Mouse (Mus musculus): ENCODE measurements around the gene Sorcs2. TPM values are rescaled to one million over a fixed set of nuclear protein-coding genes. Genes with fewer than 3 reads are reported as not detected.
A peak's percentile ranks its signal among the peaks of the same experiment; 100 is the strongest.

Sorcs2 gene
- 10 to 100 TPM; 15.6 to 16.0 TPM for total RNA-seq (2021)
- long read RNA-seq, experiment 1, full-length matches to known transcripts = 4 of 19 reads
- long read RNA-seq, experiment 1, partial matches to known transcripts = 7 of 19 reads
- long read RNA-seq, experiment 1, other reads (novel, unspliced or antisense) = 8 of 19 reads
- long read RNA-seq, experiment 2, full-length matches to known transcripts = 6 of 17 reads
- long read RNA-seq, experiment 2, partial matches to known transcripts = 5 of 17 reads
- long read RNA-seq, experiment 2, other reads (novel, unspliced or antisense) = 6 of 17 reads

DNA sequence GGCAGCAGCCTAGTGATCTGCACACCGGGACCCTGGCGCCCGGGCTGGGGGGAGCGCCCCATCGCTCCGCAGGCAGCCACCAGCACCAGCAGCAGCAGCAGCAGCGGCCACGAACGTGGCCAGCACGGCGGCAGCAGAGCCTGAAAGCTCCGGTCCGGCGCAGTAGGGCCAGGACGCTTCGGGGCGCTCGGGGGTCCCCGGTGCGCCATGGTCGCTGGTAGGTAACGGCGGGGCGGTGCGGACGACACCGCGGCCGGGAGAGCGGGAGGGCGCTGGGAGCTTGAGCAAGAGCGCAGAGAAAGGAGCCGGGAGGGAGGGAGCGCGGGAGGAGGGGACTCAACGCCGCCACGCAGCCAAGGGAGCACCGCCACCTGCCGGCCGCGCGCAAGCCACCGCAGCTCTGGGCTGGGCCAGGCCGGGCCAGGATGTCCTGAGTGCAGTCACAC is at the start of gene Sorcs2:
Sorcs2 (minus strand) TSS at position 303 of the 446 bp plus-strand sequence.
- DNase-seq = peak; percentile 91

DNA sequence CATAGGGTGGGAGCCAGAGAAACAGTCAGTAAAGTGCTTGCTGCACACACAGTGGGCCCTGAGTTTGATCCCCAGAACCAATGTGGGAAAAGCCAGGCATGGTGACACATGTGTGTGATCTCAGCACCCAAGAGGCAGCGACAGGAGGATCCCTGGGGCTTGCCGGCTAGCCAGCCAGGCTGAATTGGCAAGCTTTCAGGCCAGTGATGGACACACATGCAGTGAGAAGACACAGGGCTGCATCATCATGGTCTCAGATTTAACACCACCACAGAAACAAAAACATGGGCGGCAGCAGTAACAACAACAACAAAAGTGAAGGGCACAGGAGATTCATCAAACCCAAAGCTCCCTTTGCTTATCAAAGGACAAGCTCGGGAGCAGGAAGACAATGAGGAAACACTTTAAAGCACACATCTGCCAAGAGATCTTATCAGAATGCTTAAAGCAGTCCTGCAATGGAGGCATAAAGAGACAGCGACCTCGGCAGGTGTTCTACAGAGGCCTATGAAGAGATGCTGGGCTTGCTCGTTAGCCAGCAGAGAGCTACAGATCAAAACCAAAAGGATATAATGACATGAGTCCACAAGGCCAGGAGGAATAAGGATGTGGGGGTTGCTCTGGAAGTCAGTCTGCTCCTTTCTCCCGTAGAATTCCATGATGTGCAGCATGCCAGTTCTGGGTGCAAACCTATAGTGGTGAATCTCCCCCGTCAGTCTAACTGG is 48.4 kb upstream of the Sorcs2 start:
- DNase-seq = no peak

DNA sequence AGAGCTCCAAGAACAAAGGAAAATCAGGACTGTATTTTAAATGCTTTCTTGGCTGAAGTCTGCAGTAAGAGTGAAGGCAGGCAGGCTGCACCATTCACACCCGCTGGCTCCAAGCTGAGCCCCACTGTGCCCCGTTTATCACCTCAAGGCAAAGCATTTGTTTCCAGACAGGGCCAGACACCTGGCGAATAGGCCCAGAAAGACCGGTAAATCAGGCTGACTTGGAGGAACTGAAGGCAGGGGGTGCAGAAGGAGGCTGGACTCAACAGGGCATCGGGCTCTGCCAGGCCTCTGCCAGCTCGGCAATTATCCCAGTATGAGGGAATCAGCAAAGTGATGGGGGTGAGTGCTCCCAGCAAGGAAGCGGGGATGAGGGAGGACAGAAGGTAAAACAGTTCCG is 47.1 kb upstream of the Sorcs2 start:
- no peak for DNase-seq

GRCm38 (mm10) chr5:36444611-36445010 is 46.7 kb upstream of the Sorcs2 start:
- DNase-seq = no peak

DNA sequence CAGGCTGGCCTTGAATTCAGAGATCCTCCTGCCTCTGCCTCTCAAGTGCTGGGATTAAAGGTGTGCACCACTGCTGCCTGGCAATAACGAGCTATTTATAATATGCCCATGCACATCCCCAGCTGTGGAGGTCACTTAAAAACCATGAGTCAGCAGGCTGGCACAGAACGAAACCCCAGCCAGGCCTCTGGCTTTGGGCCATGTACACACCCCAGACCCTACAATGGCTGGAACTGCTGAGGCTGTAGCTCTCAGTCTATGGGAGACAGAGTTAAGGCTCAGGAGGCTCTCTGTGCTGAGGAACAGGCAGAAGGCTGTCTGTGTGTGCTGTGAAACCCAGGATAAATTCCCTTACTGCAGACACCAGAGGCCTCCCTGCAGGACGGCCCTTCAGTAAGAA is 42.8 kb upstream of the Sorcs2 start:
- no peak for DNase-seq

GRCm38 (mm10) chr5:36436858-36437257 is 38.9 kb upstream of the Sorcs2 start:
- no peak for DNase-seq

DNA sequence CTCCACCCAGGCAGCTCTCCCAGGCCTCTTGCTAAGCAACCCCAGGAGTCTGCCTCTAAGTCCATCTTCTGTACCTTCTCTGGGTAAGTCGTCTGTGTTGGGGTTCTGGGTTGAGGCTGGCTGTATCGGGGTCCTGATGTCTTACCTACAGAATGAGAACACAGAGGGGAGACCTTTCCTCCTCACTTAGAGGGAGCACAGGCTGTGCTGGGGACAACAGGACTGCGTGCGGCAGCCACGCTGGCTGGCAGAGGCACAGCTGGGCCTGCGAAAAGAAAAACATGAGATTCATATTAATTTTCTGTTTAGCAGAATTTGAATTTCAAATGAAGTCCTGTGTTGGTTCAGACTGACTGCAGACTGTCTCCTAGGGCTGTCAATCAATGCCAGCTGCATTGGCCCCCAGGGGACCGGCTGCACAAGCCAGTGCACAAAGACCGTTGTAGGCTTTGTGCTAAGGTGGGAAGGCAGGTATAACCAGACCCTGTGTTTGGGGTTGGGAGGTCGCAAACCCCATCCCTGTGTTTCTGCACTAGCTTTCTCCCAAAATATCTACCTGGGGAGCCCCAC is 36.5 kb upstream of the Sorcs2 start:
- no peak for DNase-seq

DNA sequence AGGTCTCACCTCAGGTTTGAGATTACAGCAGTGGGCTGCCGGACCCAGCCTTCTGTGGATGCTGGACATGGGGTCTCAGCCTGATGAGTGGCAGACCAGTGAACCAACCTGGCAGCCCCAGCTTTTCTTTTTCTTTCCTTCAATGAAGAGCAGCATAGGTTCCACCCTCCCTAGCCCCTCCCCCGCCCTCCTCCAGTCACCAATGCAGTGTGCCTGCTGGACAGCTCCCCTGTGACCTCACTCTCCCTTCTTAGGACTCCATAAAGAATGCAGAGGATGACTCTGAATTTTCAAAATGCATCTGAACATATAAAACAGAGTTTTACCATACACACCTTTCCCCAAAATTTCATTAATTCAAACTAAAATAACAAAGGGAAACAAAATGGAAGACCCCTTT is 33.8 kb upstream of the Sorcs2 start:
- no peak for DNase-seq

- DNase-seq = no peak
Observed at GRCm38 (mm10) chr5:36429551-36429950, 31.6 kb upstream of the Sorcs2 start.

- no peak for DNase-seq
Observed at GRCm38 (mm10) chr5:36427831-36428230, 29.9 kb upstream of the Sorcs2 start.

DNA sequence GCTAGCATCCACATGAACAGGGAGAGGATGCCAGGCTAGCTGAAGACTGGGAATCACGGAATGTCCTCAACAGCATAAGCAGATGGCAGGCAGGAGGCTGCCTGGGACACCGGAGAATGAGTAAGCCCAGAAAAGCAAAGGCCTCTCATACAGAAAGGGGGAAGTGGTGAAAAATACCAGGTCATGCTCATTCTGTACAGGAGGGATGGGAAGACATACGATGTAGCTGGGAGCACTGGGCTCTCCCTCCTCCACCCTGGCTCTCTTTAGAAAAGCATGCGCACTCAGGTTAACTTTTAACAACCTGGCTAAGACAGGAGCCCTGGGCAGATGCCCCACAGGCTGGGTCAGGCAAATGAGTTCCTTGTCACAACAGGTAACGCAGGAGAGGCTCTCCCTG is 28.5 kb upstream of the Sorcs2 start:
- DNase-seq = no peak

DNA sequence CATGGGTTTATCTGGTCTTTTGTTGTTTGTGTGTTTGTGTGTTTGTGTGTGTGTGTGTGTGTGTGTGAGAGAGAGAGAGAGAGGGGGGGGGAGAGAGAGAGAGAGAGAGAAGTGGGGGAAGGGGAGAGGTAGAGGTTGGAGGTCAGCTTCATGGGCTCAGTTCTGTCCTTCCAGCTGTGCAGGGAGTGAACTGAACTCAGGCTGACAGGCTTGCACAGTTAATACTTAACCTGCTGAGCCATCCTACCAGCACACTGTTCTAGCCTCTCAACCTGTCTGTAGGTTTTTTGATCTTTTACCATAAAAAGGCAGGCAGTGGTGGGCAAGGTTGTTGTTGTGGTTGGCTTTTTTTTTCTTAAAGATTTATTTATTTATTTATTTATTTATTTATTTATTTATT is 26.7 kb upstream of the Sorcs2 start:
- no peak for DNase-seq

DNA sequence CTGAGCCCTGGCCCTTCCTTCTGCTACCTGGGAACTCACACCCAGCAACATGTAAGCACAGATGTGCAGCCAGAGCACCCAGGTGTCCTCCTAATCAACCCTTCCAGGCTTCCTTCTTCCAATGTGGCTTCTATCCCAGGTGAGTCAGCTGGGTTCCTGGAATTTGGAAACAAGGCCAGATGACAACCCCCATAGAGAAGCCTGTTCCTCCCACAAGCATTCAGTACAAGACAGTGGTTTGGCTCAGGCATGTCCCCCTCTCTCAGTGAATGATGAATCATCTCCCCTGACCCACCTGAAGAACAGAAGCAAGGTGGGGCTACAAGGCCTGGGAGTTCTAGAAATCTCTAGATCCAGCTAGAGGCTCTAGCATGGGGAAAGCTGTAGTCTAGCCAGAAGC is 24.8 kb upstream of the Sorcs2 start:
- no peak for DNase-seq

DNA sequence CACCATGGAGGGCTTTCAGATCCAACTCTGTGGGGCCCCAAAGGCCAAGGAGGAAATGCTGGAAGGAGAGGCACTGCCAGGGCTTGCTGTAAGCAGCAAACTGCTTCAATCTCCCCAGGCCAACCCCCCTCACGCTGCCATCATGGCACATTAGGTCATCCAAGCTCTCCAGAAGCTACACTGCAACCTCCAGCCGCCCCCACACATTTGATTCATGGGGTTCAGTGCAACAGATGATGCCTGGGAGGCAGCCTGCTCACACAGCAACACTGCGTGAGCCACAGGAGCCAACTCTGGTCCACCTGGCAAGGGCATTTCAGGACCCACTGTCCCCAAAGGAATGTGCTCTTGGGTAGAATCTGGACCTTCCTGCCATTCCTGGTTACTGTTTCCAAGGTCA is 21.9 kb upstream of the Sorcs2 start:
- DNase-seq = no peak

DNA sequence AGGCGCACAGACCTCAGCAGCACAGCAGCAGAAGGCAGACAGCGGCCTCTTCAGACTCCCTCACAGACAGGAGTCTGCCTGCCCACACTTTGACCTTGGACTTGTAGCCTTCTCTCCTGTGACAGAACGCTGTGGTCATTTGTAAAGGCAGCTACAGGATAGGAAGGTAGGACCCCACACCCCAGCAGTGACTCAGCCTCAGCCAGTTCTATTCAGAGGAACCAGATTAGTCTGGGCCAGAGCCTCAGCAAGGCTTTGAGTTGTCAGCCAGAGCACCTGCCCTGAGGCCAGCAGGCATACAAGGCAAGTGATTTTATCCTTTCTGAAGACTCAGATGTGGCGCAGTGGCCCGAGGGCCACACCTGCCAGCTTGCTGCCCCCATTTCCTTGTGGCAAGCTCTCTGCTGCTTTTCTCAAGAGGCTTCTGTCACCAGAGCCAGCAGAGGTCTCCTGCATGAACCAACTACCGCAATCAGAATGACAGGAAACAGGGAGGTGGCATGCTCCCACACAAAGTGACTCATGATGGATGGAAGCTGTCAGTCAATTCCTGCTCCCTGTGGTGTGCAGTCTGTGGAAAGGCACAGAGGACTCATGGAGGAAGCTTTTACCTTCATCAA is 16.9 kb upstream of the Sorcs2 start:
- no peak for DNase-seq

DNA sequence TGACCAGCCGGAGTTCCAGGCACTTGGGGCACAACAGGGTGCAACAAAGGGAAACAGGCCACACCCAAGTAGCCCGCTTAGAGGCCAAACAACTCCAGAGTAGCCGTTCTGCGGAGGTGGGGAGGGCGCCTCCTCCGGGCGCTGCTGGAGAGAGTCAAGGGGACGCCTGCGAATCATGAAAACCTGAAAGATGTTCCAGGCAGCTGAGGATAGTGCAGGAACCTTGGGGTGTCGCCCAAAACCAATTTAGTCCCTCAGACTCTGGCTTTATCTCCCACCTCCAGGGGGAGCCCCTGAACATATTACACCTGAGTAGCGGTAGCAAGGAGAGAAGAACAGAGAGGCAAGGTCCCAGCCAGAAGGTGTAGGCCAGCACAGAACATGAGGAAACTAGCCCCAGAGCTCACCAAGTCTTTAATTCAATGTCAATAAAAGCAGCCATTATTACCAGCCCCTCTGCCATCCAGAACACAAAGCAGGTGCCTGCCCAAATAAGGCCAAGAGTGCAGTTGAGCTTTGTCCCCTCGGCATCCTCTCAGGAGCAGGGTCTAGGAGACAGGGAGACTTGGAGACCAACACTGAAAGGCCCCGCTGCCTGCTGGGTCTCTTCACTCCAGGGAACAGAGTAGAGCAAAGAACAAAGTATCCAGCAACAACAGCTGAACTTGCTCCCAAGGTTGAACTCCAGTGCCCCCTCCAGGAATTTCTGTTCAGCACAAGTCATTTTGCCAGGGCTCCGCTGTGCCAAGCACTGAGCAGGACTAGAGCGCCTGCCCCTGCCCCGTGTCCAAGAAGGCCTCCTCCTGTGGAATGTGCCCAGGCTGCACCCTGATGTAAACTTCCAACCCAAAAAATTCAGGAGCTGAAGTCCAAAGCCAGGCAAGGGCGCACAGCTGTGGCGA is 775 bp upstream of the Sorcs2 start:
- DNase-seq = peak; percentile 66

- peak; percentile 44 for DNase-seq
Observed at GRCm38 (mm10) chr5:36397384-36397759, 567 bp downstream of the Sorcs2 start.

GRCm38 (mm10) chr5:36396491-36397383 is 1.2 kb downstream of the Sorcs2 start:
- DNase-seq = no peak

DNA sequence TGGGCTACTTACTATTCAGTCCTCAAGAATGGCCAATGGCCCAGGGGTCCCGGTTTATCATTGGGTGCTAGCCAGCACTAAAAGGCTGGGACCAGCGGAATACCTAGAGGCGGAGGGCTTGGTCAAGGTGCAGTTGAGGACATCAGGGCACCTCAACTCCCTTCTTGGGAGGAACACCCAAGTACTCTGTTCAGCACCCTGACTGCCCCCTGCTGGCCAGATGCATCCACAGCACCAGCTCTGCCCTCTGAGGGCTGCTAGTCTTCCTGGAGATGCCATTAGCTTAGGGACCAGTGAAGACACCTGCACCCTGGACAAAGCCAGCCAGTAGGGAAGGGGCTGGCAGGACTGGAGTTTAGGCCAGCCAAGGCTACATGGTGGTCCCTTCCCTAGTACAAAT is 1.9 kb downstream of the Sorcs2 start:
- DNase-seq = peak; percentile 87

DNA sequence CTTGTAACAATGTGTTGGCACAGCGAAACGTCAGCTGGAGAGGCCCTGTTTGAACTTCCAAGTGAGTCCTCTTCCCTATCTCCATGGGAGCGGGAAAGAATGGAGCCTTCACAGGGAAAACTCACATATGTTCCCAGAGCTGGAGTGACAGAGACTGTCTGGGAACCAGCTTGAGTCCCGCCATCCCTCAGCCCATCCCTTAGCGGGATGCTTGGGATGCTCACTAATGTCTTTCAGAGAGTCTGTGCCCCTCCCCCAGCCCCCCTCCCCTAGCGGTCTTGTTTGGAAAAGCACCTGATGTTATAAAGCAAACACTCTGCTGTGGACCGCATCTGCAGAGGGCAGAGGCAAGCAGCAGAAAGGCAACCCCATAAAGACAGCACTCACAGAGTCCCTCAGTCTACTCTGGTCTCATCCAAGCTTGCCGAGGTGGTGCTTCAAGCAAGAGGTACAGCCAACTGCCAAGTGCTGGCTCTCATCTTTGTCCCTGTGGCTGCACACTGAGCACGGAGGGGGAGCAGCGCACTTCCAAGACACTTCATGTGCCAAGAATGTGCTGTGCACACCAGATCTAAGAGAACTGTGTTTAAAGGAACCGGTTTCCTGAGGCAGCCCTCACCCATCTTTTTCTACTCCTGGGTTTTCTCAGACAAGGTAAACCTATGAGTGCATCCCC is 3.0 kb downstream of the Sorcs2 start:
- DNase-seq = no peak

Data from gastrocnemius, postnatal 10 days (tissue).